Mouse (Mus musculus) cortical plate, adult 2 months (tissue): ENCODE results near the gene Plekhh1.

Source experiments
- CTCF ChIP-seq: fragments of 200-500 bp; IDR thresholded peaks from 2 replicates; pipeline ENCODE4 v1.5.1; 2011; ENCODE audit warnings: mild to moderate bottlenecking, control low read depth, low read length; ENCODE audit not compliant: insufficient read depth; ENCODE audit errors: extremely low read depth
- POLR2A ChIP-seq: fragments of 200-500 bp; IDR thresholded peaks from 2 replicates; pipeline ENCODE4 v1.6.1; 2011; ENCODE audit warnings: mild to moderate bottlenecking, low read length, control low read depth; ENCODE audit not compliant: insufficient read depth; ENCODE audit errors: extremely low read depth

- TF ChIP-seq POLR2A (no peak), CTCF (no peak)
Observed at GRCm38 (mm10) chr12:78996711-78997110, 32.3 kb upstream of the Plekhh1 start.
